Mouse (Mus musculus): Measurements from ENCODE around the gene Zbtb2. TPM values are rescaled to one million over a fixed set of nuclear protein-coding genes. Genes with fewer than 3 reads are reported as not detected.
"Not testable (repeated sequence)": the region's sequence is repeated elsewhere in the genome, so short reads cannot be mapped to it uniquely, and the experiment has no call there.

The Zbtb2 gene
- 1 to 10 TPM; 8.9 to 9.2 TPM for total RNA-seq (2021)

DNA sequence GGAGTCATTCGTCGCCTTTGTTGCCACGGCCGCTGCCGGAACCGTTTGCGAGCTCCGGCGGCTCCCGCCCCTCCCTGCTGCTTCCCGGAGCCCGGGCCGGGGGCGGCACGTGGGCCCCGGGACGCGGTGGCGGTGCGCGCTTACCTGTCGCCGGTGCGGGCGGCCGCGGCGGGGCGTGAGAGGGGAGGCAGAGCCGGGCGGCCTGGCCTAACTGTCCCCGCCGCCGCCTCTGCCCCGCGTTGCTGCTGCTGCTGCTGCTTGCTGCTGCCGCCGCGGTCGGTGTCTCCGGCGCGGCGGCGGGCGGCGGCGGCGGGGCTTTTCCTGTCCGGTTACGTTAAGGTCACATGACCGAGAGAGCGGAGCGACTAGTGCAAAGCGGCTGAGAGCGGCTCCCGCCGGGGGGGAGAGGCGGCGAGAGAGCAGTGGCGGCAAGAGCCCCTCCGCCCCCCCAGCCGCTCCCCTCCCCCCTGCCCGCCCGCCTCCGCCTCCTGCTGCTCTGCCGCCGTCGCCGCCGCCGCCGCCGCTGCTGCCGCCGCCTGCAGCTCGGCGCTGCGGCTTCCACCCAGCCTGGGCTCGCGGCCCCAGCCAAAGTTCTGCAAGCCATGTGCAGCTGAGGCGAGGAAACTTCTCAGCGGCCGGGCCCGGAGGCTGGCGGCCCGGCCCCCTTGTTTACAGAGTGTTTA is at the start of gene Zbtb2:
Gene Zbtb2 (minus strand): TSS at position 408 of the 683 bp plus-strand sequence.
- intact Hi-C loops (cut with DNase I) = no loop called here
- DNase-seq = peak; percentile 70 to 76

DNA sequence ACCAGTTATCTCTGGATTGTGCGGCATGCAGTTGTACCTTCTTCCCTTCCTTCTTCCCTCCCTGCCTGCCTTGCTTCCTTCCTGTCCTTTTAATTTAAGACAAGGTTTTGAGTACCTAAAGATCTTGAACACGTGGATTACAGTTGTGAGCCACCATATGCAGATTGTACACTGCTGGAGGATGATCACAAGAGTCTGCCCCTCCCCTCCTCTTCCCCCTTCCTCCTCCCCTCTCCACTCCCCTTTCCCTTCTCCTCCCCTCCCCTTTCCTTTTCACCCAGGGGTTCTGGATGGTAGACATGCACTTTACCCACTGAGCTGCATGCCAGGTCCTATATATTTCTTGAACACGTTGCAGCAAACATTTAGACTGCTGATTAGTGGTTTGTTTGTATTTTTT is 47.5 kb upstream of the Zbtb2 start:
- intact Hi-C loops (cut with DNase I) = no loop called here

DNA sequence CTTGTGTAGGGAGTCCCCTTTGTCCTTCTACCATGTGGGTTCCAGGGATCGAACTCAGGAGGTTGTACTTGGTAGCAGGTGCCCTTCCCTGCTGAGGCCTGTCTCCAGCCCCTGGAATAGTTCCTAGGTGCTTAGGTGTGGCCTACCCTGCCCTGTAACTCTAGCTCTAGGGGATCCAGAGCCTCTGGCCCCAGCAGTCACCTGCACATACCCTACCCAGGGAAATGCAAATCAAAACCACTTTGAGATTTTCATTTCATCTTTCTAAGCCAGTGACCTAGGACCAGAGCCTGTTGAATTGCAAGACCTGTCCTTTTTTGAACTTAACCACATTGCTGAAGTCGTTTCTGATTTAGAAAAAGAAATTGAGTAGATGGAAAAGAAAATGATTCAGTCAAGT is 46.0 kb upstream of the Zbtb2 start:
- intact Hi-C loops (cut with DNase I); DNase-seq: not testable (repeated sequence)

More for the DNA sequence above, 47.5 kb upstream of the Zbtb2 start:
- DNase-seq = no peak

DNA sequence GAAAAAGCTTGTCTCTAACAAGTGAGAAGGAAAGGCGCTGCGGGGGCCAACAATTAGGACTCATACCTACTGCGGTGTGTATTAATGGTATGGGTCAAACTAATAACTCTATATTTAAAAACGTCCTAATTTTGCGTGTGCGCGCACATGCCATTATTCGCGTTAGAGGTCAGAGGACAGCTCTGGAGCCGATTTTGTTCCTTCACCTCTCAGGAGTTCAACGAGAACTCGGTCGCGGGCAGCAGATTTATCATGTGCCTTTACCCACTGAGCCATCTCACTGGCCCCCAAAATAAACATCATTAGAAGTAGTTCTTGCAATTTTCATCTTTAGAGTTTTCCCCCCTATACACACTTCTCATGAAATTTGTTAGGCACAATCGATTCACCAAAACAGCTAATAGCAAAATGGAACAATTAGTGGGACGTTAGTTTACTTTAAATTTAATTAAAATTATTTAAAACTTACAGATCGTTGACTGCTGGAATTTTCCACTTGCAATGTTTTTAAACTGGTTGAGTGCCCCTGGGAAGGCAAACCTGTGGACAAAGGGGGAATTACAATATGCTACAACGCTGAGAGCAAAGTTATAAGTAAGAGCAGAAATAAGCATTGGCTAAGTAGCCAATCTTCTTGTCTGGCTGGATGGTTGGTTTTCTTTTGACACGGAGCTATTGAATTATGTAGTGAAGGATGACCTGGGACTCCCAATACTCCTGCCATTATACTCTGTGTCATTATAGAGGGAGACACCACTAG is 45.3 kb upstream of the Zbtb2 start:
- peak in 1 of 2 experiments; percentile 26 for DNase-seq
- intact Hi-C loops (cut with DNase I) = no loop called here

DNA sequence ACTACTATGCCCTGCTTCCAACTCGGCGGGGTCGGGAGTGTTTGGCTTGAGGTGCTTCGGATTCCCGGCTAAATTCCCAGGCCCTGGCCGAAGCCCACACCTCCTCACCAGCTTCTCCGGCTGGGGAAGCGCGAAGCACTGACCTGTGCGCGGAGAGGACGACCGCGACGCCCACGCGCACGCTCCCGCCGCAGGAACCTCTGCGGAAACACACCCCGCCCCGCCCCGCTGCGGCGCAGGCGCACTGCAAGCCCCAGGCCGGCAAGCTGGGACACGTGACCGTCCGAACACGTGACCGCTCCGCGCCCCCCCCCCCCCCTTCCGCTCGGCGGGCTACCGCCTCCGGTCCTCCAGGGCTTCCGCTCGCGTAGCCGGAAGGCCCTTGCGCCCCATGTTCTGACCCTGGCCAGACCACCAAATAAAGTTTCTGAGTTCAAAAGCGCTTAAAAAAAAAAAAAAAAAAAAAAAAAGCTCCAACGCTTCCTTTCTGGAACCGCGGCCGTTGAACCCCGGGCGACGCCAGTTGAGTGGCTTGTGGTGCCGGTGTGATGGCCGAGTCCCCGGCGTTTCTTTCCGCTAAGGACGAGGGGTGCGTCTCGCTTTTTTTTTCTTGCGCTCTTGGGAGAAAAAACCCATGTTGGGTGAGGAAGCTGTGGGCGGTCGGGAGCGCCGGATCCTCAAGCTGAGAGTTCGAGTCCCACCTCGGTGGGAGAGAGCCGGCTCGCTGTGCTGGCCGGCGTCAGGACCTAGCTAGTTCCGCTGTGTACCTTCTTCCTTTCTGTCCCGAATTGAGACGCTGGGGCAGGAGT is 44.4 kb upstream of the Zbtb2 start, which contains the start of the genes Rmnd1 and Armt1:
Gene Rmnd1 (minus strand): TSS at position 266 of the 809 bp plus-strand sequence.
Gene Armt1 (plus strand): TSS at position 345 of the 809 bp plus-strand sequence.
- intact Hi-C loops (cut with DNase I) = no loop called here
- peak; percentile 96 for DNase-seq

DNA sequence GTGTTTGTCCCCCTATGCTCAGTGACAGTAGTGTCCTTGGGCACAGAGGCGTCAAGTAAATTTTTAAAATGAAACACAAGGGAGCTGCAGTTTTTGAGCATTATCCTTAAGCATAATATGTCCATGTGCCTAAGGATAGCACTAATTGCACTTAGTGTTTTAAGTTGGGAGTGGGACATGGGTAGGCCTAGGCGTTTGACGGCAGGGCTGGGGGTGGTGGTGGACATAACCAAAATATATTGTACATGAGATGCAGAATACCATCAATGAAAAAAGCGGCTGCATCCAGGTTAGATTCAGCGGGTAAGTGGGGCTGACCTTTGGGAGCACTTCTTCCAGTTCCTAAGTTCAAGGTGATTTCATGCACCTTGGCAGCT is 43.8 kb upstream of the Zbtb2 start:
- no peak for DNase-seq
- intact Hi-C loops (cut with DNase I) = no loop called here

DNA sequence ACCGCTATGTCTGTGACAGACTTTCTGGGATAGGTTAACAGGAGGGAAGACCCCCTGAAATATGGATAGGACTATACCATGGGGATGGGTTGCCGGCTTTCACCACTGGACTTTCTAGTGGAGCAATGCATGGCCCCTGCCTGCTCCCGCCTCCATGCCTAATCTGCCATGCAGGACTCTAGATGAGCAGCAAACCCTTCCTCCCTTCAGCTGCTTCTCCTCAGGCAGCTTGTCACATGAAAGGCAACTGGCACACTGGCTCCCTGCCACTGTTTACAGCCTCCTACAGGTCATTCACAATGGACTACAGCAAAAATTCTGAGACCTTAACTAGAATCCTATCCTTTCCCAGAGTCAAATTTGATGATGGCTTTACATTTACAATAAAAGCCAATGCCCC is 42.9 kb upstream of the Zbtb2 start:
- peak; percentile 44 to 47 for DNase-seq

DNA sequence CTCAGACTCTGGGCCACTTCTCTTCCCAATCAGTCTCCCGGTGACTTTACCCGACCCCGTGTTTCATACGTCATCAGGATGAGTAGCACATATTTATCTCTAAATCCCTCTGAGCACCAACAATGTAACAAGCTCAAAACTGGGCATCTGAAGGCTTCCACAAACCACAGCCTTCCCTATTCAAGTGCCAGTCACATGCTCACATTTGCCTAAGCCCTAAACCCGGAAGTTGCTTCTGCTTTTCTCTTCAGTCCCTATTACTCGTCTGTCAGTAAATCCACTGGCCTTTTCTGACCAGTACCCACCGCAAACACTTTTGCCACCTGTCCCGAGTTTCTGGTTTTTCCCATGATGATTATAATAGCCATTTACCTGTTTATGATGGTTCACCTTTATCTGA is 42.5 kb upstream of the Zbtb2 start:
- DNase-seq = no peak
- intact Hi-C loops (cut with DNase I) = no loop called here

More for the DNA sequence above, 42.9 kb upstream of the Zbtb2 start:
- intact Hi-C loops (cut with DNase I) = no loop called here

DNA sequence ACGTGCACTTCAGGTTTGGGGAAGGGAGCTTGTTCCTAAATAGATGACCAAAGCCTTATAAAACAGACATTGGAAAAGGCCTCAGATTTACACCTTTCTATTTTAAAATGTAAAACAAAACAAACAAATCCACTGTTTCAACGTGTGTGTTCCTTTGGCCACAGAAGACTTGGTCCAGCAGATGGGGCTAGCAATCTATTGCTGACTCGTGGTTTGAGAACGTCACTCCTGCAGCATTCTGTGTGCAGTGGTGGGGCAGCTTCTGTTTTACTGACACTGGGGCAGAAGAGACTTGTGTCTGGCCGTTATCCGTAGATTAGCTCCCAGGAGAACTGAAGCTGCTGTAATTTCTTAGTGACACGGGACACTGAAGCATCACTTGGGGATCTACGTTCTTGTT is 37.3 kb upstream of the Zbtb2 start:
- peak; percentile 32 to 40 for DNase-seq

DNA sequence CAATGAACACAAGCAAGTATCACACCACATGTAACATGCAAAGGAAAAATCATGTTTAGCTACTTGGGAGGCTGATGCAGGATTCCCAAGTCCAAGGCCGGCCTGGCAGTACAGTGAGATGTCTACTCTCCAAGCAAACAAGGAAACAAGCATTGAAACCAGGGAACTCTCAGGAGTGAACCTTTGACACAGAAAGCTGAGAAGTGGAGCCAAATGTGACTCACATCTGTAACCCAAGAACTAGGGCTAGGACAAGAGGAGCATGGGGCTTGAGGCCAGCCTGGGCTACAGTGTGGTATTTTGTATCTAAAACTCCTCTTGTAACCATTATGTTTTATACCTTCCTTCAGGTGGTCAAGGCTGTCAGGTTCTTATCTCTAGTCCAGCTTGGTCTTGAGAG is 19.3 kb upstream of the Zbtb2 start:
- intact Hi-C loops (cut with DNase I) = loop anchor here (10.0 kb wide), 1 partner anchor 758 kb away; no protein-coding TSS in a partner anchor
- DNase-seq = no peak

More for the DNA sequence above, 37.3 kb upstream of the Zbtb2 start:
- intact Hi-C loops (cut with DNase I) = no loop called here

DNA sequence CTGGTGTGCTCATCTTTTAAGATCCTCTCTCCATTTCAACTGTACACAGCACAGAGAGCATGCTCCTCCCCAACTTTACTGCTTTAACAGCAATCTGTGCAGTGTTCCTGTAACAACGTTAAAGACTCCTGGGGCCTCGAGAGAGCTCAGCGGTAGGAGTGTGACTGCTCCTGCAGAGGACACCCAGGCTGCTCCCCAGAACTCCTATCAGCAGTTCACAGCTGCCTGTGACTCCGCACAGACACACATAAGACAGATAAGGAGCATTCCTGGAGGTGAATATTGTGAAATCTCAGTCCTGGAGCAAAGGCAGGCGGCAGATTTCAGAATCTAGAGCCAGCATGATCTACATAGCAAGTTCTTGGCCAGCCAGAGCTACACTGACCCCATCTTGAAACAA is 17.6 kb upstream of the Zbtb2 start:
- peak in 1 of 2 experiments; percentile 36 for DNase-seq
- intact Hi-C loops (cut with DNase I) = loop anchor here (10.0 kb wide), 1 partner anchor 759 kb away; no protein-coding TSS in a partner anchor

DNA sequence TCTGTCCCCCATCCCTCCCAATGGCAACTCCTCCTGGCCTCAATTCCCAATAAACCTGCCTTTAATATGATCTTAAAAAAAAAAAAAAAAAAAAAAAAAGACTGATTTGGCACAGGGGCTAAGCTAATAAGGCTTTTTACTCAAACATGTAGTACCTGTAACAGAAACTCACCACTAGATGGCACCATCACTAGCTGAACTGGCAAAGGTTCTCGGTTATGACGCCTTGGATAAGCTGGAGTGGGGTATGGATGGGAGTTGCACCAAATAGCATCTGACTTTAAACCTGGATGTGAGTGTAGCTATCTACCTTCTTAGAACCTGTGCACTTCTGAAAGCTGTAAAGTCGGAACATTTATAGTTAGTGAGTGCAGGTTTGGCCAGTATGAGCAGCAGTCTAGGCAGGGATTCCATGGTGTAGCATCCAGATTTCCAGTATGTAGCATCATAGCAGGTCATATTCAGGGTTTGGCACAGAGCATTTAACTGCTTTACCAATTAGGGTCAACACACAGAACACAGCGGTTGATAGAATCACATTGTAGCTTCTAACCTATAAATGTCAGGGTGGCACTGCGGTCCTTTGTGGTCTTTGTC is 17.1 kb upstream of the Zbtb2 start:
- intact Hi-C loops (cut with DNase I) = loop anchor here (10.0 kb wide), 1 partner anchor 760 kb away; no protein-coding TSS in a partner anchor
- DNase-seq = peak; percentile 64 to 80

DNA sequence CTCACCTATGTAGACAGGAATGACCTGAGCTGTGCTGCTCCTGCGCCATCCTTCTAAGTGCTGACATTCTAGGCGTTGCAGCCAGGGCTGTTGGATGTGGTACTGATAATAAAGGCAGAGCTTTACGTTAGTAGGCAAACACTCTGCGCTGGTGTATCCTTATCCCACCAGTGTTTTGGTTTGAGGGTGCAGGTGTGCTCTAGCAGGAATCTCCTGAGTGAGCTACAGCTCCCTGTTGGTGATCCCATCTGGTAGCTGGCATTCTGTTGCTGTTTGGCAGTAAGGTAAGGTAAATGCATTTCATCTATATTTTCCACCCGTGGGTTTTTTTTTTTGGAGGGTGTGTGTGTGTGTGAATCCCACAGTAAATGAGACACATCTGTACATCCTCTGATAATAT is 10.2 kb upstream of the Zbtb2 start:
- DNase-seq = no peak
- intact Hi-C loops (cut with DNase I) = no loop called here

DNA sequence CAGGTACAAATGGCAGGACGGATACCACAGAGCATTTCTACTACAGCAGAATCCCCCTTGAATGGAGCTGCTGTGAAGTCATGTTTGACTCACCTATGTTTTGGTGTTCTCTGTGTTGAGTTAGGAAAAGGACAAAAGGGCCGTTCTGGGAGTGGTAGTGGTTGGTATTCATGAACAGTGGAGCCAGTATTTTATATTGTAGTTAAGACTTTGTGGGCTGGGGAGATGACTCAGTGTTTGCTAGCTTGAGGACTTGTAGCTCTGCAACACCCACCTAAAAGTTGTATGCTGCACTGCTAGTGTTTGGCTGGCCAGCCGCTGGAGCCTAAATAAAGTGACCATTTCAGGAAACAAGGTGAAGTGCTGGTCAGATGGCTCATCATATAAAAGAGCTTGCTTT is 7.4 kb upstream of the Zbtb2 start:
- no peak for DNase-seq
- intact Hi-C loops (cut with DNase I) = no loop called here

DNA sequence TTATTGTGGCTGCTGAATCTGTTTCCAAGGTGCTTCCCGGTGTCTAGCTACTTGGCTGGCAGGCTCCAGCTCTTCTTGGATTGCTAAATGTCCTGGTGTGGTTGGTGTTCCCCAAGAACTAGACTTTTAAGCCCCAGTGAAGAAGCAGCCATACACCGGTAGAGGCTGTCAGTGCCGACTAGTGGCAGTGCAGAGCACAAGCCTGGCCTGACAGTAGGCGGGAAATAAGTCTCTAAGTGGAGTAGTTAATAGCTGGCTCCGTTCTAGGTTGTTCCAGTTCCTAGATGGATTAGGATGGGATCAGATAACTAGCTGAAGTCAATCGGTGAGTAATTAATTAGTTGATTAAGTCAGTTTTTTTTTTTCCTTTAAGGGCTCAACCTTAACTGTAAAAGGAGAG is 3.9 kb upstream of the Zbtb2 start:
- intact Hi-C loops (cut with DNase I) = no loop called here
- DNase-seq = peak; percentile 43 to 58

DNA sequence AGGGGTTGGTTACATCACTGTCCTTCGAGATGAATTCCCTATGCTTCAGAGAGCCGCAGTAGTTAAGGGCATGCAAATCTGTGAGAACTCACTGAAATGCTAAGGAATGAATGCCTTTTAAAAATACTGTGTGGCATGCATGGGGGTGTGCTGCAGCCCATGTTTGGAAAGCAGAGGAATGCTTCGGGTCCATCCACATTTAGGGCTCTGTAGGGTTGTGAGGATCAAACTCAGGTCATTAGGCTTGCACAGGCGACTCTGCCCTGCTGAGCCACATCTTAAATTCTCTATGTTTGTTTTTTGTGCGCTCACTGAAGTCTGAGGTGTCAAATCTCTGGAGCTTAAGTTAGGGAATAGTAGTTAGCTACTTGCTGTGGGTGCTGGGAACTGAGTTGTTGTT is 3.2 kb upstream of the Zbtb2 start:
- no peak for DNase-seq
- intact Hi-C loops (cut with DNase I) = no loop called here

DNA sequence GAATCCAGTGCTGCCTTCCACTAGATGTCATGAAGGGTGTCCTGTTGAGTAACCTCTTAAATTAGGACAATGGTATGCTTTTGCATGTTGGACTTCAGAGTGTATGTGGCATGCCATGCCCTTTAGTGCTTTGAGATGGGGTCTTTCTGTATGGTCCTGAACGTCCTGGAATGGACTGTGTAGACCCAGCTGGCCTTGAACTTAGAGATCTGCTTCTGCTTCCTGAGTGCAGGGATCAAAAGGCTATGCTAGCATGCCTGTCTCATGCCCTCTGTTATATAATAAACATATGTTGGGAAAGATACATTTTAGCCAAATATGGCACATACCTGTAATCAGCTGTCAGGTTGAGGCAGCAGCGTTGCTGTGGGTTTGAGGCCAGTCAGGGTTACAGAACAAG is 2.6 kb upstream of the Zbtb2 start:
- intact Hi-C loops (cut with DNase I) = no loop called here
- DNase-seq = no peak

DNA sequence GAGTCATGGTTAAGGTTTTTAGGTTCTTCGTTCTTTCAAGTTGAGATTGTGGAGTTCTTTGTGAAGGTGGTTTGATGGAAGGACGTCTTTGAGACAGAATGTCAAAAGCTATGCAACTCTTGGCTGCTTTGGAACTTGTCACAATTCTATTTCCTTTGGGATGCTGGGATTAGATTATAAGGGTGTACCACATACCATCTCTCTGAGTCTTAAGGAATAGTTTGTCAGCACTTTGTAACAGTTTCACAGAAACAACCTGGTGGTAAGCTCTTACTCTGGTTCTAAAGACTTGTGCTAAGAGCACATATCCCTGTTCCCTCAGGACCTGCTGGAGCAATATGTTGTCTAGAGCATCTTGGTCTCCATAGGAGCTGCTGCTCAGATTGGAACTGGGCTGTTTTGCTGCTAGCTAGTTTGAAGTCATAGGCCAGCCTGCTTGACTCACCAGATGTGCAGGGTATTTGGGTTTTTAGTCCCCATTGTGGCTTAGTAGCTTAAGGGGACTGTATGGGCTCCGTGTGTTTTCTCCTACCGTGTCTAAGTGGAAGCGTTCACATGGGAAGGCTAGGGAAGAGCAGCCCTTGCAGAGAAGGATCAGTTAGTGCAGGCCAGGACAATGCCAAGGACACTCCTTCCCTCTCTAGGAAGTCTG is 1.7 kb upstream of the Zbtb2 start:
- intact Hi-C loops (cut with DNase I) = no loop called here
- no peak for DNase-seq

DNA sequence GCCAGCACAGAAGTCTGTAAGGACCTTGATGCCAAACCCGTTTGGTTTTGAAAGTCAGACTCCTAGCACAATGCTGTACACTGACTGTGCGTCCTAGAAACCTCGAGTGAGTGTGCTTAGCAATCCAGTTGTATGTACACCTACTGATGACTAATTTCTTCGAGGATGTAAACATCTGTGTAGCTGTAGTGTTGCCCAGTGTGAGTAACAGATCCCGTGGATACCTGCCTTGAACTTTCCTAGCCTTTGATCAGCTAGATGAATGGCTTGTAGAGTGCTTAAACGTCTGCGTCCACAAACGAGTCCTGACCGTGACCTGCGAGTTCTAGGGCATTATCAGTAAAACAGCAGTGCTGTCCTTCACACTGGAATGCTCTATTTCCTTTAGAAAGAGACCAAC is 1.1 kb upstream of the Zbtb2 start:
- peak in 1 of 2 experiments; percentile 29 for DNase-seq
- intact Hi-C loops (cut with DNase I) = no loop called here

DNA sequence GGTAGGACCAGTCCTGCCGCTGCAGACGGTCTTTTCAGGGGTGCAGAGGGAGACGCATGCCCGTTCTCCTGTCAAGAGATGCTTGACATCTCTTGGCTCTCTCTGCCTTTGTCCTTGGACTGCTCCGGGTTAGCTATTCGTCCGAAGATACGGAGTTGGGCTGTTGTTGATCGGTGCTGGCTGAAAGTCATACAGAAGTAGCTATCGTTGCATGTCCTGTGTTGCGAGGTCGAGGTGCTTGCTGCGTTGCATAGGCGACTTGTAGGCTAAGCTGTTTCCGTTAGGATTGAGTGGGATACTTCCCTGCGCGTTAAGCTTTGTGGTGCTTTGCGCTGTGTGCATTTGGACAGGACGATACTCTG is 457 bp upstream of the Zbtb2 start:
- DNase-seq = peak in 1 of 2 experiments; percentile 55
- intact Hi-C loops (cut with DNase I) = no loop called here

Data from heart, postnatal 10 days (tissue).